Mouse (Mus musculus): ENCODE data around the gene Ripply1. TPM values are rescaled to one million over a fixed set of nuclear protein-coding genes. Genes with fewer than 3 reads are reported as not detected.
"Not testable (repeated sequence)": the region's sequence is repeated elsewhere in the genome, so short reads cannot be mapped to it uniquely, and the experiment has no call there.

The Ripply1 gene
- polyA plus RNA-seq, 1 experiment from 2014 or later = 1.1 TPM

DNA sequence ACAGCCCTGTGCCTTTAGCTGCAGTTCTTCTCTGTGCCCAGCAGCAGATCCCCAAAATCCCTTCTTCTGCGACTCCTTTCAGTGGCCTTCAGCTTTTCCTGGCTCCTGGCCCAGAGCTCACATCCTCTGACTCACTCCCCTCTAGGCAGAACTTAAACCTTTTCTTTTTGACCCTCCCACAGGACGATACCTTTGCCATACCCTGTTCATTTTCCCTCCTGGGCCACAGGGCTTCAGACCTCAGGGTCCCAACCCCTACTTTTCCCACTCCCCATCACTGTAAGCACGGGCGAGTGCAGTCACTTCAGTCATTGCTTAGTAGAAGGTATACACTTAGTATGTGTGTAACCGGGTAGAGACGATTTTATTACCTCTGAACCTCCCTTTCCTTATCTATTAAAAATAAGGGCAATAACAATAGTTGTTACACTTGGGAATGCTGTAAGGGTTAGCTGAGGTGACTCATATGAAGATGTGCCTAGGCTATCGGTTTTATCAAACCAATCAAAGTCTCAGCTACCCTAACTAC is 7.0 kb downstream of the Ripply1 start:
- Histone ChIP-seq H3K27me3 (ENCODE audit: low read depth, poor library complexity, severe bottlenecking) (peaks cover 86% of the 10 kb centered on the region), H3K36me3 (no peaks in the 10 kb centered on the region), H3K9me3 (replicated peaks) (no peaks in the 10 kb centered on the region), H3K27ac (replicated peaks) (no peak overlapping the region), H3K4me3 (no peak overlapping the region), H3K4me1 (peaks cover 3% of the 10 kb centered on the region)
- no peak for DNase-seq (ENCODE audit: low spot score)
- 69% methylated on average over 7 of the region's 7 CpGs for WGBS

DNA sequence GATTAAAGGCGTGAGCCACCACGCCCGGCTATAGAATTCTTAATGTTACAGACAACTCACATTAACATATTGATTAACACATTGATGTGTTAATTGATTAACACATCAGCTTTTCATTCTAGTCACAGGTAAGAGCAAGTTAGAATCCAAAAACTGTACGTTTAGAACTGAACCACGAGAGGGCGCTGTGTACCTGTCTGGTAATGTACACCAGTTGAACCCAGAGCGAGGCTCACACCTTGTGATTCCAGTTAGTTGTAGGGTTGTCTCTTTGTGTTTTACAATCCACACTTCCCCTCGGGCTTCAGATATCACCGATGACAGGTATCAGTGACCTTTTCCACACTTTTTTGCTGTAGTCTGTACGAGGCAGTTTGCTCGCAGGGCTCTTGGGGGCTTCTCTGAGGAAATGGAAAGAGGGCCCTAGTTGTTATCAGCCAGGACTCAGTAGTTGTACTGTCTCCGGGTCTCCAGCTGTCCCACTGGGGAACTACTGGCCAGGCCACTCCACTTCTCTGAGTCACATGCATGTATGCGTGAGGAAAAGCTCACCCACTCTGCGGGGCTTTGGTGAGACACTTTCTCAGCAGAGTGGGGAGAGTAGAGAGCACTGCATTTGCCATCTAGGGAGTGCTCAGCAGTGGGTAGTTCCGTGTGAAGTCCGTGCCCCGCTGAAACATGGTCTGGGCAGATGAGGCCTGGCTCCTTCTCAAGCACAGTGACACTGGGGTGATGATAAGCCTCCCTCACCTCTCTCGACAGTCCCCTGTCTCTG is 7.7 kb downstream of the Ripply1 start:
- Histone ChIP-seq H3K27ac (replicated peaks) (no peak overlapping the region), H3K4me3 (no peak overlapping the region), H3K27me3 (ENCODE audit: low read depth, poor library complexity, severe bottlenecking) (peaks cover 86% of the 10 kb centered on the region), H3K36me3 (no peaks in the 10 kb centered on the region), H3K9me3 (replicated peaks) (no peaks in the 10 kb centered on the region), H3K4me1 (peaks cover 3% of the 10 kb centered on the region)
- DNase-seq (ENCODE audit: low spot score) = peak; percentile 47
- 32% methylated on average over 18 of the region's 18 CpGs for WGBS

DNA sequence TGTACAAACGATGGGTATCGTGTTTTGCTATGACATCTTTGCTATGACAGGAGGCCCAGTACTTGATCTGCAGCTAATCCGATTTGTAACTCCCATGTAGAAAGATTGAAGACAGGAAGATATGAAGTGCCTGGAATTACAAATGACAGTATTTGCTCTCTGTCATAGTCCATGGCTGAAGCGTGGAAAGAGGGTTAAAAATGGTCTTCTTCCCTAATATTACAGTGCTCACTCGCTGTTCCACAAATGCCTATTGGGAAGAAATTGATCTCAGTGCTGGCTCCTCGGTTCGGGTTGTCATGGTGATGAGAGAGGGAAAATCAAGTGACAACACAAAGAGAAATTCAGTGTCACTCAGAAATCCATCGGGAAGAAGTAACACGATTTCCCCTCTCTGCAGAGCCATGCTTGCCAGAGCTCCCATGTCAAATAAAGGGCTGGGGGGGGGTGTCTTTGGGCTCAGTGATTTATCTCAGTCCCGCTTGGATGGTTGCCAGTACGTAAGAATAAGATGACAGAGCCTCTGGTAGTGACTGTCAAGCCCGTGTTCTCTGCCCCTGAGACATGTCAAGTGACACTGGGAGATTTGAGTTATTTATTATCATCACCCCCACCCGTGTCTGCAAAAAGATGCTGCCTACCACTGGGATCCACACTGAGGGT is 12.0 kb downstream of the Ripply1 start:
- no peaks in the 10 kb centered on the region for H3K4me1 ChIP-seq
- no peaks in the 10 kb centered on the region for H3K36me3 ChIP-seq
- no peaks in the 10 kb centered on the region for H3K9me3 ChIP-seq (replicated peaks)
- no peak for DNase-seq (ENCODE audit: low spot score)
- no peak overlapping the region for H3K4me3 ChIP-seq
- WGBS = 81% methylated on average over 13 of the region's 13 CpGs
- H3K27me3 ChIP-seq (ENCODE audit: low read depth, poor library complexity, severe bottlenecking) = peaks cover 80% of the 10 kb centered on the region
- no peak overlapping the region for H3K27ac ChIP-seq (replicated peaks)

DNA sequence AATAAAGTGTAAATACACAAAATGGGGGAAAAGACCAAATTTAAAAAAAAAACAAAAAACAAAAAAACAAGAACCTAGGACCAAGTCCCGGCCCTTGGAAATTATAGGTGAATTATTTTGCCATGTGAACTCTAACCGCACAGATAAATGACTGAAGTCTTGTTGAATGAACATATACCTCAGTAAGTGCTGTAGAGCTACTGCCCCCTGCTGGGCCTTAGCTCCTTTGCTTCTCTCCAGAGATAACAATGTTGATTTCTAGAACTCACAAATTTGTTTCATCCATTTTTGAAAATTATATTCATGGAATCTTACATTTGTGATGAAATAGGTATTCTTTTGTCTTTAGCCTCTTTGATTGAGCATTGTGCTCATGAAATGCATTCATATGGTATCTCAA is 19.6 kb downstream of the Ripply1 start:
- WGBS = 91% methylated on average over 2 of the region's 2 CpGs
- Histone ChIP-seq H3K9me3 (replicated peaks) (no peaks in the 10 kb centered on the region), H3K27me3 (ENCODE audit: low read depth, poor library complexity, severe bottlenecking) (peaks cover 23% of the 10 kb centered on the region), H3K4me1 (no peaks in the 10 kb centered on the region), H3K27ac (replicated peaks) (no peak overlapping the region), H3K36me3 (no peaks in the 10 kb centered on the region), H3K4me3 (no peak overlapping the region)
- DNase-seq (ENCODE audit: low spot score) = no peak

DNA sequence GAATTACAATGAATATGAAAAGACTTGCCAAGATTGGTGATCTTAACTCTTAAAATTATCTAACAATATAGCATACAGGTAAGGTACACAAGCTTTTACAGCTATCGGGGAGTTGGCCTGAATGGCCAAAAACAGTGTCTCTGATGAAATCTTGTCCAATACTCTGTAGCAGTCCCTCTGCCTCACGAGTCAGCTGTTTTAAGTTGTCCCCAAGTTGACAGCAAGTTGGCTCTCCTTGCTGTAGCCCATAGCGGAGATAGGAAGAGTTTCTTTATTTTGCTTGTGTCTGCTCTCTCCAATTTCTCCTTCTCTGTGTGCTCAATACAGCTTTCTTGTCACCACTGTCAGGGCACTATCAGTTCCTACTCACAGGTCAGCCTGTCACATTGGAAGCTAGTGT is 23.5 kb downstream of the Ripply1 start:
- H3K4me1 ChIP-seq; H3K4me3 ChIP-seq; H3K27ac ChIP-seq (replicated peaks); H3K36me3 ChIP-seq; H3K9me3 ChIP-seq (replicated peaks); DNase-seq (ENCODE audit: low spot score): not testable (repeated sequence)
- H3K27me3 ChIP-seq (ENCODE audit: low read depth, poor library complexity, severe bottlenecking) = peaks cover 32% of the 10 kb centered on the region
- 85% methylated on average over 3 of the region's 3 CpGs for WGBS

DNA sequence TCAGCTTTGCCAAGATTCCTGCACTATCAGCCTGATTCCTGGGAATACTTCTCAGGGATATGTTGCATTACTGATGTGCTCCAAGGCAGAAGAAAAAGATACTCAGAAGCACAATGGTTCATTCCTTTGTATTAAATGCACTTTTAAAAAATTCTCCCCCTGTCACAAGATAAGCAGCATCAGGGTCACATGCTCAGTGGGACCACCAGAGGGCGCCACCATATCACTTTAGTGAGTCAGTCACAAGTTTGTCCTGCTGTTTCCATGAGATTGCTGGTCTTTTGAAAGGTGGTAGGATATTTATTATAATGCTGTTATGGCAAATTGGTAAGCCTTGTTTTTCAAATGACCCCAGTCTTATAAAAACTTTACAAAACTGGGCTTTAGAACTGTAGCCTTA is 30.3 kb downstream of the Ripply1 start:
- H3K36me3 ChIP-seq = 0 out of 2 replicates have a peak, but pooled peaks cover 3% of the 10 kb centered on the region
- H3K4me3 ChIP-seq = no peak overlapping the region
- no peak overlapping the region for H3K27ac ChIP-seq (replicated peaks)
- H3K9me3 ChIP-seq (replicated peaks) = 0 out of 2 replicates have a peak, but pooled peaks cover 3% of the 10 kb centered on the region
- peak; percentile 20 for DNase-seq (ENCODE audit: low spot score)
- WGBS = 14% methylated on average over 1 of the region's 1 CpGs
- peaks cover 37% of the 10 kb centered on the region for H3K27me3 ChIP-seq (ENCODE audit: low read depth, poor library complexity, severe bottlenecking)
- no peaks in the 10 kb centered on the region for H3K4me1 ChIP-seq

GRCm38 (mm10) chrX:139737066-139737465 is 45.1 kb downstream of the Ripply1 start:
- Histone ChIP-seq H3K27me3 (ENCODE audit: low read depth, poor library complexity, severe bottlenecking) (peaks cover 60% of the 10 kb centered on the region), H3K4me3 (no peak overlapping the region), H3K4me1 (no peaks in the 10 kb centered on the region), H3K36me3 (no peaks in the 10 kb centered on the region), H3K27ac (replicated peaks) (no peak overlapping the region), H3K9me3 (replicated peaks) (no peaks in the 10 kb centered on the region)
- 88% methylated on average over 5 of the region's 5 CpGs for WGBS
- no peak for DNase-seq (ENCODE audit: low spot score)

DNA sequence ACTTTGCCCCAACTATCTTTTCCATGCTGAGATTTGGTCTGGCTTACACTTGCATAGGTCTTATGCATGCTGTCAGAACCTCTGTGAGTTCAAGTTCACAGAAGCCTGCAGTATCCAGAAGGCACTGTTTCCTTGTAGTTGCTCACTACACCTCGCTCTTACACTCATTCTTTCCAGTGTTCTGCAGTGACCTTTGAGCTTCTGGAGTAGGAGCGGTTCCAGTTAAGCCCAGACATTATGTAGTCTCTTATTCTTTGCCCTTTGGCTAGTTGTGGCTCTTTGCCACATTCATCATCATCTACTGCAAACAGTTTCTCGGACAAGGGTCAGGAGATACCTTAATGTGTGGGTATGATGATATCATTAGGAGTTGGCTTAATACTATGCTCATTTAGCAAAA is 51.6 kb downstream of the Ripply1 start:
- no peaks in the 10 kb centered on the region for H3K4me1 ChIP-seq
- no peak overlapping the region for H3K27ac ChIP-seq (replicated peaks)
- H3K36me3 ChIP-seq = no peaks in the 10 kb centered on the region
- no peak overlapping the region for H3K4me3 ChIP-seq
- 81% methylated on average over 3 of the region's 3 CpGs for WGBS
- no peaks in the 10 kb centered on the region for H3K9me3 ChIP-seq (replicated peaks)
- DNase-seq (ENCODE audit: low spot score) = no peak
- H3K27me3 ChIP-seq (ENCODE audit: low read depth, poor library complexity, severe bottlenecking) = peaks cover 54% of the 10 kb centered on the region

Other genes starting within 250 kb of the Ripply1 start
- 0.90 and 0.99 TPM in 2 replicates for gene Rnf128, start 219.0 kb downstream of the Ripply1 start, polyA plus RNA-seq (2016; fragmentation: Nextera tagmentation; extraction: Ambion mirVana)
- gene Tbc1d8b, start 97.4 kb downstream of the Ripply1 start, polyA plus RNA-seq (2016; fragmentation: Nextera tagmentation; extraction: Ambion mirVana) = 0.64 and 0.86 TPM in 2 replicates
- gene Gm15013, start 67.9 kb downstream of the Ripply1 start, polyA plus RNA-seq (2016; fragmentation: Nextera tagmentation; extraction: Ambion mirVana) = 0.20 and 0.22 TPM in 2 replicates
- gene Cldn2, start 18.5 kb upstream of the Ripply1 start, polyA plus RNA-seq (2016; fragmentation: Nextera tagmentation; extraction: Ambion mirVana) = 0.11 and 0.15 TPM in 2 replicates
- gene Morc4, start 89.3 kb upstream of the Ripply1 start, polyA plus RNA-seq (2016; fragmentation: Nextera tagmentation; extraction: Ambion mirVana) = 6.7 and 7.3 TPM in 2 replicates
- gene Rbm41, start 216.2 kb upstream of the Ripply1 start, polyA plus RNA-seq (2016; fragmentation: Nextera tagmentation; extraction: Ambion mirVana) = 5.0 and 6.8 TPM in 2 replicates